Mouse (Mus musculus): ENCODE measurements around the gene Ptx4.

GRCm38 (mm10) chr17:25127681-25128080, 7.1 kb downstream of the Ptx4 start:
- TF ChIP-seq TAL1 (IDR thresholded peaks at IDR 0.05; ENCODE audit: low read length) = no peak
- TF ChIP-seq GATA1 (IDR thresholded peaks at IDR 0.05; ENCODE audit: low read length) = no peak
